Mouse (Mus musculus): ENCODE results near the gene Pbx1.

The Pbx1 gene

GRCm38 (mm10) chr1:168215896-168216747, 215.9 kb downstream of the Pbx1 start:
- DNase-seq, result no peak

DNA sequence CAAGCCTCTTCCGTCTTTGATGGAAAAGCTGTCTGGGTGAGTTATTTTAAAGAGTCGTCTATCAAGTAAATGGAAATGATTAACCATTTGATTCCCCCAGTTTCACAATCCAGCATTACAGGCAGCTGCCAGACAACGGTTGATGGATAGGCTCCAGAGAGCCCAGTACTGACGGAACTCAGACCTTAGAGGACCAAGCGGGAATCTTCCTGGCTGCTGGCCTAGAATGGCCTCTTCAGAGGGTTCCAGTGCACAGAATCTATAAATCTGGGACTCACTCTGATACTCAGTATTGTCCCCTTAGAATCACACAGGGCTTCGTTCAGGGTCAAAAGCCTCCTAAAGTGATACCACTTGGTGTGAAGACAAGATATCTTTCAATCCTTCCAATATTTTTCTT, 216.6 kb downstream of the Pbx1 start:
- no peak for DNase-seq

- peak; percentile 85 for DNase-seq
These were observed 218.0 kb downstream of the Pbx1 start for GRCm38 (mm10) chr1:168214040-168214443.

- DNase-seq, result no peak
These were observed 218.5 kb downstream of the Pbx1 start for GRCm38 (mm10) chr1:168213595-168213994.

DNA sequence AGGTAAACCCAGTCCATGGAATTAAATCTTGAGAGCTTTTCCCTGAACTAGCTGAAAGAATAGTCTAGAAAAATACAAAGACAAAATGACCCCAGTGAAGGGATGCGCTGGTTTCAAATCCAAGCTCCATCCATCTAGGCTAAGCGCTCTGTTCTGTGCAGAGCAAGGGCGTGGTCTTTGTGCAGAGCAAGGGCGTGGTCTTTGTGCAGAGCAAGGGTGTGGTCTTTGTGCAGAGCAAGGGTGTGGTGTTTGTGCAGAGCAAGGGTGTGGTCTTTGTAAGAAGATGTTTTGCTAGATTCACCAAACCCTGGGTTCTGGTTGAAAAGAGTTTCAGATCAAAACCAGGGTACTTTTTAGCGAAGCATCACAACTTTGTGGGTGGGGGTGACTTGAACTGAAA, 221.7 kb downstream of the Pbx1 start:
- no peak for DNase-seq

- DNase-seq, result no peak
These were observed 231.4 kb downstream of the Pbx1 start for GRCm38 (mm10) chr1:168200570-168201156.

- DNase-seq, result no peak
These were observed 233.8 kb downstream of the Pbx1 start for GRCm38 (mm10) chr1:168198276-168198675.

GRCm38 (mm10) chr1:168197908-168198258, 234.2 kb downstream of the Pbx1 start:
- DNase-seq, result no peak

GRCm38 (mm10) chr1:168197195-168197907, 234.7 kb downstream of the Pbx1 start:
- peak; percentile 53 for DNase-seq

DNA sequence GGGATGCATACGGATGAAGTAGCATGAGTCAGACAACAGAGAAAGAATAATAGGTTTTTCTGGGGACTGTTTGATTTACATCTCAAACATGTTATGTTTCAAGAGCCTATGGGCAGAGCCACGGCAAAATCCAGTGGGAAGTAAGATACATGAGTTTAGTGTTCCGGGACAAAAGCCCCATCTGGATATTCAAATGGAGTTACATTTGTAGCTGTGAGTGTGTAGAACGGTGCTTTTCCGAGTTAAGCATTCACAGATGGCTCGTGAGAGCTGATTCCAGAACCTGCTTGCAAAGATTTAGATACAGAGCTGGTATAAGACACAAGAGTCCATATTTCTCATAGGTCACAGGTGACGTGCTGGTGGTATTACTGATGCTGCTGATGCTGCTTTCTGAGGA, 238.7 kb downstream of the Pbx1 start:
- DNase-seq, result no peak

- no peak for DNase-seq
These were observed 249.3 kb downstream of the Pbx1 start for GRCm38 (mm10) chr1:168182816-168183215.

DNA sequence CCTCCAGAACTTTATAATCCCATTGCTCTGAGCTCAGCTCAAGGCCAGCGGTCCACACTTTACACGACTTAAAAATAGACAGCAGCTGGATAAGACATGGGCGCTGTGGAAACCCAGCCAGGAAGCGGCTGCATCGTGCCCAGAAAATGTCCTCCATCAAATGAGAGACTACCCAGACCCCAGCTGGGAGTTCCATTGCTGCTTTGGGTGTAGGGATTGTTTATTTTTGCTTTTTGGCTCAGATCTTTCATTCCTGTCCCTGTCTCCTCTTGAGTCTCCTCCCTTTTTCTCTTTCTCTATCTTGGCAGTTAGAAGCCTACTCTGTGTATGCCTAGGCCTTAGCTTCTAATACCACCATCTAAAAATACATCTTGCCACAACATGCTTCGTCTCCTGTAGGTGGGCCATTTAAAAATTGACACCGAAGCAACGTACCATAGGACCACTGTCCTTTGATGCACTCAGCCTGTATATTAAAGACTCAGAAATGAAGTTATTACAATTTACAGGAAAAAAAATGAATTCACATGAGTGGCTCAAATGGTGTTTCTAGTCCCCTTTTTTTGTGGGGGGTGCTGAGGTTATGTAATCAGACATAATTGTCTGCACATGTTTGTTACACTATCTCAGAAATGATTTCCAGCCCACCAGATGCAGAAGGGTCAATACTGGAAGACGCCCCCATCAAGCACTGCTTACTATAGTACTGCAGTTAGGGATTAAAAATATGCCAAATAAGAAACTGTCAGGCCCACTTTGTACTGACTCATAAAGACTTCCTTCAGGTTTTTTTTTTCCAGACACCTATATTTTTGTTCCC, 251.2 kb downstream of the Pbx1 start:
- peak; percentile 87 for DNase-seq

DNA sequence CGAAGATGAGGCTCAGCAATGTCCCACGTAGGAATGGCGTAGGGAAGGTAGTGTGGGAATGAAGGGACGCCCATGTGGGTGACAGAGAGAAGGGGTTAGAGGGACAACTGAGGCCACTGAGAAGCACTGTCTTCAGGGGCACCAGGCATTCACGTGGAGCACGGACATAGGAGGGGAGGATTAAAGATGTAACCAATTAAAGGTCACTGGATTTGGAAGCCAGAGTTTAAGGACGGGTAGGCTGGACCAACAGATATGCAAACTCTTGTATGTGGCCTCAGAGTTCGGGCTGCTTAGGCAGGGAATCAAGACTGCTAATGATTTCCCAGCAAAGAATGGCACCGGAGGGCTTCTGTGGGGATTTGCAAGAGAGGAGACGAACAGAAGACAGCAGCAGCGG, 252.4 kb downstream of the Pbx1 start:
- no peak for DNase-seq

- DNase-seq, result no peak
These were observed 253.5 kb downstream of the Pbx1 start for GRCm38 (mm10) chr1:168178611-168179010.

- no peak for DNase-seq
These were observed 256.5 kb downstream of the Pbx1 start for GRCm38 (mm10) chr1:168175586-168175985.

DNA sequence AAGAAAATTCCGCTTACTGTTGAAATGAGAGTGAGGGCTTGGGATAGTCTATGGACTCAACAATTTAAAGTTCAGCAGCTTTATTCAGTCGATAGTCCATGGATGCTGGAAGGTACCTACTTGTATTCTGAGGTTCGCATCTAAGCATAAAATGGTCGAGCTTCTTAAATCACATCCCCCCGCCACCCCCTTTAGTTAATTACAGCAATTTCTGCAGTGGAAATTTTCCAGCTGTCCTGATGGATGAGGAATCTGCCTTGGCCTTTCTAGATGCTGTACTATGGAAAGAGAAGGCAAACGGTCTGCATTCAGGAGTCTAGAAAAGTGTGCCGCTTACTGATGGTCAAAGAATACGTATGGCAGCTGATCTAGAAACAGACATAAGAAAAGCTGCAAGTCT, 262.3 kb downstream of the Pbx1 start:
- DNase-seq, result no peak

- DNase-seq, result no peak
These were observed 262.9 kb downstream of the Pbx1 start for GRCm38 (mm10) chr1:168169052-168169779.

DNA sequence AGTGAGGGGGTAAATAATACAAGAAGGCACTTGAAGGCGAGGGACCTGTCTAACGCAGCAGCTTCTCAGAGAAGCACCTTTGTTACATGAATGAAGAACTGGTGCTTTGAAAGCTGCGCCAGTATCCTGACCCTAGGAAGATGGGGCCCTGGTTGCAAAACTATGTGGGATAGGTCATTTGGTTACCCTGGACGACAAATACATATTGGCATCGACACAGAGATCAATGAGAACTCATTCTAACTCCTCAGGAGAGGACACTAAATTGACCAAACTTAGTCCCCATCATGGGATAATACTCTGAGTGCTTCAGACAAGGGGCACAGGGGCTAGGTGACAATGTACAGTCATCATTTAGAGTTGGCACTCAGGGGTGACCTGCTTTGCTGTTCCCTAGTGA, 264.3 kb downstream of the Pbx1 start:
- DNase-seq, result no peak

GRCm38 (mm10) chr1:168166841-168167240, 265.2 kb downstream of the Pbx1 start:
- DNase-seq, result no peak

GRCm38 (mm10) chr1:168164945-168165344, 267.1 kb downstream of the Pbx1 start:
- DNase-seq, result no peak

- no peak for DNase-seq
These were observed 268.4 kb downstream of the Pbx1 start for GRCm38 (mm10) chr1:168163521-168164233.

Data from lung, postnatal 10 days (tissue).